Mouse (Mus musculus): ENCODE results near the gene Vps13a. TPM values are rescaled to one million over a fixed set of nuclear protein-coding genes. Genes with fewer than 3 reads are reported as not detected.
A peak's percentile ranks its signal among the peaks of the same experiment; 100 is the strongest.

Gene Vps13a
- total RNA-seq, 1 experiment = 25.7 TPM

DNA sequence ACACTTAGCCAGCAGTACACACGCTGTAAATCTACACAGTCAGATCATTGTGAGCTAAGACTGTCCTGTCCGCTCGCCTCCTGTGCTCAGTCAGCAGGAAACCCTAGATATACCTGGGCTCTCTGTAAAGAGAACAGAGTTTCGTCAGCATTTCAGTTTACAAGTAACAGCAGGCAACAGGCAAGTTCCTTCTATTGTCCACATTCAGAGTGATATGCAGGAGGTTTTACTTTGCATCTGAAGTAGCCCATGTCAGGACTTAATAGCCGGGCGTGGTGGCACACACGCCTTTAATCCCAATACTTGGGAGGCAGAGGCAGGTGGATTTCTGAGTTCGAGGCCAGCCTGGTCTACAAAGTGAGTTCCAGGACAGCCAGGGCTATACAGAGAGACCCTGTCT lies 178.7 kb downstream of the Vps13a start:
- Histone ChIP-seq H3K9me3 (ENCODE audit: control insufficient read depth, insufficient read depth, low read depth, low read length) (no peaks in the 10 kb centered on the region), H3K4me1 (ENCODE audit: control insufficient read depth in 2 of 2, insufficient read depth in 2 of 2, low read length in 2 of 2, poor library complexity in 1 of 2) (peaks cover 2 to 9% of the 10 kb centered on the region in 2 experiments; a peak in 1 of 4 replicates), H3K4me3 (ENCODE audit: insufficient read depth in 1 of 2, low read depth in 1 of 2, low read length in 2 of 2, poor library complexity in 1 of 2, severe bottlenecking in 1 of 2) (no peak overlapping the region), H3K36me3 (ENCODE audit: control insufficient read depth, insufficient read depth, low read length, poor library complexity, severe bottlenecking) (no peaks in the 10 kb centered on the region), H3K27ac (ENCODE audit: insufficient read depth, low read depth, low read length, poor library complexity, severe bottlenecking) (no peak overlapping the region), H3K9ac (ENCODE audit: insufficient read depth, low read depth, low read length, poor library complexity, severe bottlenecking) (no peak overlapping the region)
- TF ChIP-seq CHD2 (IDR thresholded peaks at IDR 0.05; ENCODE audit: low read depth, low read length) (no peak), HCFC1 (IDR thresholded peaks at IDR 0.05; ENCODE audit: borderline replicate concordance, insufficient read depth, low read length) (no peak), ZNF384 (IDR thresholded peaks at IDR 0.05; ENCODE audit: low read depth, low read length) (no peak), ZC3H11A (IDR thresholded peaks at IDR 0.05; ENCODE audit: borderline replicate concordance, low read depth, low read length) (no peak), MAFK (IDR thresholded peaks at IDR 0.05; ENCODE audit: insufficient read depth, low read depth, low read length) (no peak)
- DNase-seq (ENCODE audit: low read depth, low spot score) = no peak
- in situ Hi-C loops (cut with MboI; ENCODE audit: low sequenced_read_pairs in 2 of 2, unreplicated experiment in 2 of 2) = no loop called here

- Histone ChIP-seq H3K9me3 (ENCODE audit: control insufficient read depth, insufficient read depth, low read depth, low read length) (no peaks in the 10 kb centered on the region), H3K4me3 (ENCODE audit: insufficient read depth in 1 of 2, low read depth in 1 of 2, low read length in 2 of 2, poor library complexity in 1 of 2, severe bottlenecking in 1 of 2) (peak overlapping the region in 1 of 2 experiments; percentile 26; a peak in 1 of 4 replicates), H3K36me3 (ENCODE audit: control insufficient read depth, insufficient read depth, low read length, poor library complexity, severe bottlenecking) (no peaks in the 10 kb centered on the region), H3K27ac (ENCODE audit: insufficient read depth, low read depth, low read length, poor library complexity, severe bottlenecking) (no peak overlapping the region), H3K4me1 (ENCODE audit: control insufficient read depth in 2 of 2, insufficient read depth in 2 of 2, low read length in 2 of 2, poor library complexity in 1 of 2) (peaks cover 2 to 9% of the 10 kb centered on the region in 2 experiments; a peak in 1 of 4 replicates), H3K9ac (ENCODE audit: insufficient read depth, low read depth, low read length, poor library complexity, severe bottlenecking) (no peak overlapping the region)
- TF ChIP-seq MAFK (IDR thresholded peaks at IDR 0.05; ENCODE audit: insufficient read depth, low read depth, low read length) = no peak
- TF ChIP-seq CHD2 (IDR thresholded peaks at IDR 0.05; ENCODE audit: low read depth, low read length) = no peak
- TF ChIP-seq HCFC1 (IDR thresholded peaks at IDR 0.05; ENCODE audit: borderline replicate concordance, insufficient read depth, low read length) = no peak
- TF ChIP-seq ZC3H11A (IDR thresholded peaks at IDR 0.05; ENCODE audit: borderline replicate concordance, low read depth, low read length) = peak; percentile 92; the same call in 1 of the 2 replicates
- no peak for TF ChIP-seq ZNF384 (IDR thresholded peaks at IDR 0.05; ENCODE audit: low read depth, low read length)
- DNase-seq (ENCODE audit: low read depth, low spot score) = peak; percentile 78
- in situ Hi-C loops (cut with MboI; ENCODE audit: low sequenced_read_pairs in 2 of 2, unreplicated experiment in 2 of 2) = no loop called here
Observed at GRCm38 (mm10) chr19:16599298-16599970, 181.3 kb downstream of the Vps13a start.

- in situ Hi-C loops (cut with MboI; ENCODE audit: low sequenced_read_pairs in 2 of 2, unreplicated experiment in 2 of 2) = no loop called here
- peak overlapping the region in 1 of 2 experiments; percentile 26; a peak in 1 of 4 replicates for H3K4me3 ChIP-seq (ENCODE audit: insufficient read depth in 1 of 2, low read depth in 1 of 2, low read length in 2 of 2, poor library complexity in 1 of 2, severe bottlenecking in 1 of 2)
- H3K9ac ChIP-seq (ENCODE audit: insufficient read depth, low read depth, low read length, poor library complexity, severe bottlenecking) = no peak overlapping the region
- no peak overlapping the region for H3K27ac ChIP-seq (ENCODE audit: insufficient read depth, low read depth, low read length, poor library complexity, severe bottlenecking)
- peaks cover 2 to 9% of the 10 kb centered on the region in 2 experiments; a peak in 1 of 4 replicates for H3K4me1 ChIP-seq (ENCODE audit: control insufficient read depth in 2 of 2, insufficient read depth in 2 of 2, low read length in 2 of 2, poor library complexity in 1 of 2)
- peak; percentile 1 for DNase-seq (ENCODE audit: low read depth, low spot score)
- TF ChIP-seq CHD2 (IDR thresholded peaks at IDR 0.05; ENCODE audit: low read depth, low read length) (no peak), MAFK (IDR thresholded peaks at IDR 0.05; ENCODE audit: insufficient read depth, low read depth, low read length) (no peak), HCFC1 (IDR thresholded peaks at IDR 0.05; ENCODE audit: borderline replicate concordance, insufficient read depth, low read length) (no peak), ZNF384 (IDR thresholded peaks at IDR 0.05; ENCODE audit: low read depth, low read length) (no peak), ZC3H11A (IDR thresholded peaks at IDR 0.05; ENCODE audit: borderline replicate concordance, low read depth, low read length) (no peak)
- H3K36me3 ChIP-seq (ENCODE audit: control insufficient read depth, insufficient read depth, low read length, poor library complexity, severe bottlenecking) = no peaks in the 10 kb centered on the region
- H3K9me3 ChIP-seq (ENCODE audit: control insufficient read depth, insufficient read depth, low read depth, low read length) = no peaks in the 10 kb centered on the region
Observed at GRCm38 (mm10) chr19:16598653-16599297, 182.0 kb downstream of the Vps13a start.

- TF ChIP-seq ZC3H11A (IDR thresholded peaks at IDR 0.05; ENCODE audit: borderline replicate concordance, low read depth, low read length) = no peak
- no peak for TF ChIP-seq HCFC1 (IDR thresholded peaks at IDR 0.05; ENCODE audit: borderline replicate concordance, insufficient read depth, low read length)
- no peak overlapping the region for H3K27ac ChIP-seq (ENCODE audit: insufficient read depth, low read depth, low read length, poor library complexity, severe bottlenecking)
- in situ Hi-C loops (cut with MboI; ENCODE audit: low sequenced_read_pairs in 2 of 2, unreplicated experiment in 2 of 2) = no loop called here
- H3K9me3 ChIP-seq (ENCODE audit: control insufficient read depth, insufficient read depth, low read depth, low read length) = no peaks in the 10 kb centered on the region
- H3K36me3 ChIP-seq (ENCODE audit: control insufficient read depth, insufficient read depth, low read length, poor library complexity, severe bottlenecking) = no peaks in the 10 kb centered on the region
- no peak overlapping the region for H3K9ac ChIP-seq (ENCODE audit: insufficient read depth, low read depth, low read length, poor library complexity, severe bottlenecking)
- H3K4me3 ChIP-seq (ENCODE audit: insufficient read depth in 1 of 2, low read depth in 1 of 2, low read length in 2 of 2, poor library complexity in 1 of 2, severe bottlenecking in 1 of 2) = no peak overlapping the region
- DNase-seq (ENCODE audit: low read depth, low spot score) = no peak
- H3K4me1 ChIP-seq (ENCODE audit: control insufficient read depth in 2 of 2, insufficient read depth in 2 of 2, low read length in 2 of 2, poor library complexity in 1 of 2) = peaks cover 2 to 9% of the 10 kb centered on the region in 2 experiments; a peak in 1 of 4 replicates
Observed at GRCm38 (mm10) chr19:16597216-16597615, 183.5 kb downstream of the Vps13a start.

All from ES-E14 (cell line).